Mouse (Mus musculus): Measurements from ENCODE around the gene Atg9b.

GRCm38 (mm10) chr5:24348546-24348945 is 43.4 kb downstream of the Atg9b start:
- no peak for TF ChIP-seq CTCF (IDR thresholded peaks at IDR 0.05; ENCODE audit: low read depth, low read length)
- TF ChIP-seq POLR2A (IDR thresholded peaks at IDR 0.05; ENCODE audit: extremely low read depth, insufficient read depth, low read length): no peak
